In genomic region chr11:69323667-69324111, GRCm38 (mm10) we compare ENCODE assay signal across 8 mouse cellular contexts. TPM values are rescaled to one million over a fixed set of nuclear protein-coding genes. Genes with fewer than 3 reads are reported as not detected.
DNase-seq lines count a peak whose midpoint lies in the region; ATAC-seq and TF ChIP-seq lines count a peak whose summit lies in the region.

TSS of gene Cntrob (minus strand) at chr11:69323775.
TSS of gene Trappc1 (plus strand) at chr11:69323980.

- TF ChIP-seq POLR2A in MEL (IDR thresholded peaks at IDR 0.05; ENCODE audit: control insufficient read depth in 1 of 2, insufficient read depth in 1 of 2, low read depth in 1 of 2, low read length in 2 of 2, poor library complexity in 1 of 2), result peak; percentile 86 to 99
- TF ChIP-seq POLR2A in cerebellum, adult 2 months (IDR thresholded peaks at IDR 0.05; ENCODE audit: borderline replicate concordance, insufficient read depth, low read length), result peak; percentile 96

- no peaks in the 10 kb centered on the region for H3K27me3 ChIP-seq in MEL (ENCODE audit: control insufficient read depth in 1 of 2, insufficient read depth in 2 of 2, low read length in 2 of 2)
- H3K27me3 ChIP-seq in cerebellum, adult 2 months (ENCODE audit: control insufficient read depth, insufficient read depth, low read length), result no peaks in the 10 kb centered on the region
- no peaks in the 10 kb centered on the region for H3K27me3 ChIP-seq in forebrain, postnatal 0 days (ENCODE audit: insufficient read depth, low read length)
- H3K27me3 ChIP-seq in lung, embryonic 15.5 days, result peaks cover 22% of the 10 kb centered on the region

- no peak for TF ChIP-seq RAD21 in MEL (IDR thresholded peaks at IDR 0.05; ENCODE audit: low read depth, low read length)

- no peak for TF ChIP-seq CTCF in MEL (IDR thresholded peaks at IDR 0.05 in 2 of 3, conservative IDR thresholded peaks at IDR 0.05 in 1 of 3; ENCODE audit: control insufficient read depth in 1 of 3, insufficient read depth in 1 of 3, low read depth in 2 of 3, low read length in 3 of 3, poor library complexity in 1 of 3, severe bottlenecking in 1 of 3)
- no peak for TF ChIP-seq CTCF in cerebellum, adult 2 months (IDR thresholded peaks at IDR 0.05; ENCODE audit: borderline replicate concordance, insufficient read depth, low read depth, low read length)
- TF ChIP-seq CTCF in forebrain, postnatal 0 days (IDR thresholded peaks at IDR 0.05; ENCODE audit: low read depth), result no peak

- peak within 1 kb of the TSS; percentile 90 for H3K9ac ChIP-seq in MEL (ENCODE audit: control insufficient read depth, low read depth, low read length, poor library complexity, severe bottlenecking)
- peak within 1 kb of the TSS; percentile 81 for H3K9ac ChIP-seq in forebrain, postnatal 0 days
- peak within 1 kb of the TSS; percentile 86 for H3K9ac ChIP-seq in lung, embryonic 15.5 days

- peaks cover 16% of the 10 kb centered on the region for H3K79me2 ChIP-seq in MEL (ENCODE audit: control insufficient read depth, insufficient read depth, low read length, poor library complexity)

- peak; percentile 98 for ATAC-seq in forebrain, postnatal 0 days
- ATAC-seq in lung, embryonic 15.5 days (ENCODE audit: borderline replicate concordance, extremely low read depth, low FRiP score, low TSS enrichment), result peak; percentile 92

- no peaks in the 10 kb centered on the region for H3K9me3 ChIP-seq in MEL (replicated peaks; ENCODE audit: insufficient read depth, low read length)
- no peaks in the 10 kb centered on the region for H3K9me3 ChIP-seq in forebrain, postnatal 0 days (ENCODE audit: low read length)
- H3K9me3 ChIP-seq in lung, embryonic 15.5 days, result no peaks in the 10 kb centered on the region

- H3K27ac ChIP-seq in MEL (ENCODE audit: control insufficient read depth, low read depth, low read length), result peak within 1 kb of the TSS; percentile 80
- peak within 1 kb of the TSS; percentile 92 for H3K27ac ChIP-seq in cerebellum, adult 2 months (ENCODE audit: insufficient read depth, low read length)
- H3K27ac ChIP-seq in forebrain, postnatal 0 days (ENCODE audit: low read depth, low read length), result peak within 1 kb of the TSS; percentile 90
- peak within 1 kb of the TSS; percentile 83 for H3K27ac ChIP-seq in lung, embryonic 15.5 days

- WGBS in cerebellum, adult 2 months, result under 1% methylated on average over 30 of the region's 30 CpGs
- under 1% methylated on average over 30 of the region's 30 CpGs for WGBS in forebrain, postnatal 0 days
- under 1% methylated on average over 30 of the region's 30 CpGs for WGBS in lung, embryonic 15.5 days

- peak within 1 kb of the TSS; percentile 80 to 82 for H3K4me3 ChIP-seq in MEL (ENCODE audit: control insufficient read depth in 1 of 2, insufficient read depth in 1 of 2, low read depth in 2 of 2, low read length in 2 of 2)
- H3K4me3 ChIP-seq in cerebellum, adult 2 months (replicated peaks; ENCODE audit: insufficient read depth, low read depth, low read length), result peak within 1 kb of the TSS; percentile 92
- peak within 1 kb of the TSS; percentile 72 for H3K4me3 ChIP-seq in forebrain, postnatal 0 days (ENCODE audit: low read depth, low read length)
- peak within 1 kb of the TSS; percentile 62 for H3K4me3 ChIP-seq in lung, embryonic 15.5 days

- TF ChIP-seq EP300 in MEL (IDR thresholded peaks at IDR 0.05; ENCODE audit: low read depth in 1 of 2, low read length in 2 of 2), result peak in 1 of 2 experiments; percentile 50; a peak in 1 of 4 replicates

- DNase-seq in MEL (ENCODE audit: low read depth, low spot score), result peak; percentile 100
- DNase-seq in cerebellum, adult 2 months, result peak; percentile 99 to 100
- DNase-seq in forebrain, postnatal 0 days, result peak; percentile 98
- DNase-seq in heart, postnatal 4 days, result peak; percentile 99
- DNase-seq in layer of hippocampus, adult 8-10 months (ENCODE audit: low spot score in 2 of 2), result peak; percentile 99
- peak; percentile 99 for DNase-seq in ovary, adult 18-20 months (ENCODE audit: low spot score)
- peak; percentile 99 for DNase-seq in thymus, postnatal 0 days (ENCODE audit: low spot score)

- peaks cover 16 to 42% of the 10 kb centered on the region in 2 experiments for H3K4me1 ChIP-seq in MEL (ENCODE audit: control insufficient read depth in 1 of 2, insufficient read depth in 2 of 2, low read length in 2 of 2)
- peaks cover 6% of the 10 kb centered on the region for H3K4me1 ChIP-seq in cerebellum, adult 2 months (ENCODE audit: control insufficient read depth, insufficient read depth, low read length)
- H3K4me1 ChIP-seq in forebrain, postnatal 0 days (ENCODE audit: insufficient read depth), result peaks cover 22% of the 10 kb centered on the region
- H3K4me1 ChIP-seq in lung, embryonic 15.5 days, result peaks cover 43% of the 10 kb centered on the region

- peak within 1 kb of the TSS; percentile 79 for H3K4me2 ChIP-seq in forebrain, postnatal 0 days (ENCODE audit: low read depth)
- H3K4me2 ChIP-seq in lung, embryonic 15.5 days, result peak within 1 kb of the TSS; percentile 87

- peaks cover under 1 to 33% of the 10 kb centered on the region in 2 experiments; a peak in 3 of 4 replicates for H3K36me3 ChIP-seq in MEL (ENCODE audit: control insufficient read depth in 1 of 2, insufficient read depth in 2 of 2, low read length in 2 of 2)
- peaks cover 9% of the 10 kb centered on the region for H3K36me3 ChIP-seq in forebrain, postnatal 0 days (ENCODE audit: insufficient read depth)
- peaks cover 13% of the 10 kb centered on the region for H3K36me3 ChIP-seq in lung, embryonic 15.5 days

TF ChIP-seq in MEL, 35 proteins besides CTCF, POLR2A, EP300 and RAD21 (continues in another document):
- TF ChIP-seq ZMIZ1 (IDR thresholded peaks at IDR 0.05; ENCODE audit: low read depth, low read length) (peak; percentile 98), TAL1 (IDR thresholded peaks at IDR 0.05; ENCODE audit: low read length) (no peak), HCFC1 (IDR thresholded peaks at IDR 0.05; ENCODE audit: low read depth, low read length) (peak; percentile 87), MEF2A (IDR thresholded peaks at IDR 0.05; ENCODE audit: extremely low read depth, insufficient replicate concordance, low read depth, low read length, poor library complexity, severe bottlenecking) (no peak), ZC3H11A (IDR thresholded peaks at IDR 0.05; ENCODE audit: low read depth, low read length) (no peak), ELF1 (IDR thresholded peaks at IDR 0.05; ENCODE audit: low read depth, low read length) (peak; percentile 91), E2F4 (IDR thresholded peaks at IDR 0.05; ENCODE audit: borderline replicate concordance, low read depth, low read length) (peak; percentile 83; the same call in 1 of the 2 replicates), BHLHE40 (IDR thresholded peaks at IDR 0.05; ENCODE audit: borderline replicate concordance, low read depth, low read length) (no peak), MYB (IDR thresholded peaks at IDR 0.05; ENCODE audit: low read depth, low read length) (peak; percentile 87), ETS1 (IDR thresholded peaks at IDR 0.05; ENCODE audit: low read depth, low read length) (peak; percentile 77), KAT2A (conservative IDR thresholded peaks at IDR 0.05; ENCODE audit: low read depth, low read length) (peak; percentile 63; the same call in 1 of the 2 replicates), CHD1 (IDR thresholded peaks at IDR 0.05; ENCODE audit: low read depth, low read length) (no peak), USF2 (IDR thresholded peaks at IDR 0.05; ENCODE audit: borderline replicate concordance in 1 of 2, insufficient read depth in 1 of 2, low read depth in 1 of 2, low read length in 2 of 2) (no peak), MYC (IDR thresholded peaks at IDR 0.05; ENCODE audit: low read depth, low read length) (no peak), GABPA (IDR thresholded peaks at IDR 0.05; ENCODE audit: low read depth, low read length) (no peak), NRF1 (IDR thresholded peaks at IDR 0.05; ENCODE audit: insufficient read depth, low read depth, low read length, poor library complexity, severe bottlenecking) (peak; percentile 100; the same call in 1 of the 2 replicates), ZNF384 (IDR thresholded peaks at IDR 0.05; ENCODE audit: low read depth, low read length) (no peak), RCOR1 (IDR thresholded peaks at IDR 0.05; ENCODE audit: low read depth, low read length) (no peak), JUND (IDR thresholded peaks at IDR 0.05; ENCODE audit: low read depth, low read length) (no peak), MAX (IDR thresholded peaks at IDR 0.05; ENCODE audit: low read length) (no peak), POLR2AphosphoS5 (IDR thresholded peaks at IDR 0.05; ENCODE audit: borderline replicate concordance, low read depth, low read length) (peak; percentile 68; the same call in 1 of the 2 replicates), GATA1 (IDR thresholded peaks at IDR 0.05; ENCODE audit: low read depth, low read length) (no peak), MAFK (IDR thresholded peaks at IDR 0.05; ENCODE audit: borderline replicate concordance, low read depth, low read length) (no peak)

RNA-seq across cellular contexts. Expression of gene Cntrob, which starts in this region (rescaled TPM):
- 16.5 and 17.8 TPM in 2 replicates for total RNA-seq in MEL (2012; rRNA removed)
- 10 to 100 TPM in 1 of 2 experiments, not detected in 1; 38.3 TPM for polyA plus RNA-seq in MEL (2012; ENCODE audit: insufficient read depth in 1 of 2, insufficient read length in 2 of 2, low read depth in 1 of 2, low replicate concordance in 2 of 2, missing spikeins in 1 of 2)
- polyA plus RNA-seq in cerebellum, adult 2 months (2012; rRNA removed), result 22.0 and 23.0 TPM in 2 replicates
- 20.5 and 35.7 TPM in 2 replicates for total RNA-seq in forebrain, postnatal 0 days (2014; rRNA removed)
- 12.1 and 13.0 TPM in 2 replicates for polyA plus RNA-seq in forebrain, postnatal 0 days (2015; fragmentation: Nextera tagmentation; extraction: Ambion mirVana)
- total RNA-seq in heart, postnatal 4 days (2021), result 10 to 100 TPM; 14.8 to 17.9 TPM
- total RNA-seq in layer of hippocampus, adult 8-10 months (2022), result 10 to 100 TPM; 12.4 to 17.2 (median 15.5) TPM
- polyA plus RNA-seq in lung, embryonic 15.5 days (2015; fragmentation: Nextera tagmentation; extraction: Ambion mirVana), result 24.3 and 24.6 TPM in 2 replicates
- 22.4 and 22.8 TPM in 2 replicates for polyA plus RNA-seq in thymus, postnatal 0 days (2015; fragmentation: Nextera tagmentation; extraction: Ambion mirVana)

RNA-seq across cellular contexts. Expression of gene Trappc1, which starts in this region (rescaled TPM):
- 57.6 and 58.6 TPM in 2 replicates for total RNA-seq in MEL (2012; rRNA removed)
- 10 to 100 TPM in 1 of 2 experiments, not detected in 1; 89.8 TPM for polyA plus RNA-seq in MEL (2012; ENCODE audit: insufficient read depth in 1 of 2, insufficient read length in 2 of 2, low read depth in 1 of 2, low replicate concordance in 2 of 2, missing spikeins in 1 of 2)
- 81.4 and 83.6 TPM in 2 replicates for polyA plus RNA-seq in cerebellum, adult 2 months (2012; rRNA removed)
- total RNA-seq in forebrain, postnatal 0 days (2014; rRNA removed), result 124 and 133 TPM in 2 replicates
- 149 and 178 TPM in 2 replicates for polyA plus RNA-seq in forebrain, postnatal 0 days (2015; fragmentation: Nextera tagmentation; extraction: Ambion mirVana)
- 10 to 100 TPM; 81.6 to 86.4 TPM for total RNA-seq in heart, postnatal 4 days (2021)
- 10 to 100 TPM; 54.6 to 65.9 (median 56.3) TPM for total RNA-seq in layer of hippocampus, adult 8-10 months (2022)
- polyA plus RNA-seq in lung, embryonic 15.5 days (2015; fragmentation: Nextera tagmentation; extraction: Ambion mirVana), result 150 and 157 TPM in 2 replicates
- polyA plus RNA-seq in thymus, postnatal 0 days (2015; fragmentation: Nextera tagmentation; extraction: Ambion mirVana), result 132 and 138 TPM in 2 replicates

Comparison
In these comparisons a context has a peak if more than half of its experiments do, and no peak if none do; other contexts are left out.
1. Peak in every context shown above with its lines: DNase-seq, ATAC-seq, H3K4me3 ChIP-seq and H3K27ac ChIP-seq.